Mouse (Mus musculus) right cerebral cortex, adult 18-20 months (tissue): Measurements from ENCODE around the gene Cldn2.

Experiments used
- DNase-seq: peaks from one replicate; pipeline ENCODE4 v3.0.0; 2022; ENCODE audit warnings: mixed read lengths

Gene Cldn2

DNA sequence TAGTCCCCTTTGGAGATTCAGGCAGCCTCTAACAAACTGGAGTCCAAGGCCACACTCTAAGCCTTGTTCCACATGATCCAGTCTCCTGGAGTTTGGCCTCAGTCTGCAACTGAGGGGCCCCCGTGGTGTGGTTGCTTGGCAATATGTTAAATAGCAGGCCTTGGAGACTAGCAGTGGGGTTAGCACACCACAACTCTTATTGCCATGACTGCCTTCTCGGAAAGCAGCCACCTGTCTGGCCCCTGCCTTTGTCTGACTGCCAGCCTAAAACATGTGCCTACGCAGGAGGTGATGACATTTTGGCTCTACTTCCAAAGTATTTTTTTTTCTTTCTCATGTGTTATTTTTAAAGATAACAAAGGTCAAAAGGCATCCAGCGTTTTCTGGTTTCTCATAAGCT, 7.5 kb downstream of the Cldn2 start:
- peak; percentile 2 for DNase-seq

DNA sequence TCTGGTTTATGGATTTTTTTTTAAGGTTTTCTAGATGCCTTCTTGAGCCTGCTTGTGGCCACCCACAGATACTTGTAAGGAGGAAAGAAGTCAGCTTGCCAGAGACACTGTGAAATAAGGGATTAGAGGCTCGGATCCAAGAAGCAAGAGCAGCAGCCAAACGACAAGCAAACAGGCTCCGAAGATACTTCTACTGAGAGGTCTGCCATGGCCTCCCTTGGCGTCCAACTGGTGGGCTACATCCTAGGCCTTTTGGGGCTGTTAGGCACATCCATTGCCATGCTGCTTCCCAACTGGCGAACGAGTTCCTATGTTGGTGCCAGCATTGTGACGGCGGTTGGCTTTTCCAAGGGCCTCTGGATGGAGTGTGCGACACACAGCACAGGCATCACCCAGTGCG, 7.9 kb downstream of the Cldn2 start:
- no peak for DNase-seq

DNA sequence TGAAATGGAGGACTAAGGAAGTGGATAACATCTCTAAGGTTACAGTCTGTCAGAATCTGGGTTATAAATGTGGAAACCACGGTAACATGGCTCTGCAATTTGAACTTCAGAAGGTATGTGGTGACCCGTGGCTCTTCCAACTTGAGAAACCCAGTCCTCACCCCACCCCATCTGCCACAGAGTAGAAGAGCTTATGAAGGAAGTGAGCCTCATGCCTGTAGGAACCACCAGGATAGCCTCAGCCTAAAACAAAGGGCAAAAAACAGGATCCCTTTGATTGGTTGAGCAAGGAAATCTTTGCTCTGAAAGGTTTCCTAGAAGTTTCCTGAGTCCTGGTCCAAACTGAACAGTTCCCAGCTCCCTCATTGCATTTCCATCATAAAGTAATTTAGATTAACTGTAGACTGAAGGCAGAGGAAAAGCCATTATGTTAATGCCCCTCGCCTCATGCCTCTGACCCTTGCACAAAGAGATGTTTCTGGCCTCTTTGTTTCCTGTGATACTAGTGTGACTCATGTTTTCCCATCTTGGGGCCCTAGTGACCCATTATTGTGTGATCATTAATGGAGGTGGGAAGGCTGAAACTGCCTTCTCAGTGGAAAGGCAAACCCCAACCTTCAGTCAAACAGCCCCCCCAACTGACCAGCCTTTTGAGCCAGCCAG, 12.1 kb downstream of the Cldn2 start:
- DNase-seq: no peak

DNA sequence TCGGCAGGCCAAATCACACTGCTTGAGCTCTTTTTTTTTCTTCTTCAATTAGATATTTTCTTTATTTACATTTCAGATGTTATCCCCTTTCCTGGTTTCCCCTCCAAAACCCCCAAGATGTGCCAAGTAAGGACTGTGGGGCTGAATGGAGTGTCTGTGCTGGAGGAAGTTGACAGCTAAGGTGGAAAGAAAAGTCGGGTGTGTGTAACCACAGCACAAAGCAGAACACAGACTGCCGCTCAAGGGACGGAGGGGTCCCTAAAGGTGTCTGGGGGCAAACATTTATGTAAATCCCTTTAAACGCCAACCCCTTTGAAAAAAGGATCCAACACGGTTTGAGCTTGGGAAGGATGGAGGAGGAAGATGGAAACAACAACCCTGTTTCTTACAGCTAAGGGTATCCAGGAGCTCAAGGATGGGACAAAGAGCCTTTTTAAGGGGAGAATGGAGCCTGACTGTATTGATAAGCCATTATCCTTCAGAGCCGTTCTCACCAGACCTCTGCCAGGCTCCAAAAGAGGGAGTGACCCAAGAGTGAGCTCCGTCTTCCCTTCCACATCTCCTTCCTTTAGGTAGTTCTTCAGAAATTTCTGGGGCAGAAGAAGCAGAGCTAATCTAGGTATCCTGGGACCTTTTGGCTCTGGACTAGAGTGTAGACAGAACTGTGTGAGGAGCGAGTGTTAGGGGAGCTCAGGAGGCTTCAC, 12.8 kb downstream of the Cldn2 start:
- no peak for DNase-seq

DNA sequence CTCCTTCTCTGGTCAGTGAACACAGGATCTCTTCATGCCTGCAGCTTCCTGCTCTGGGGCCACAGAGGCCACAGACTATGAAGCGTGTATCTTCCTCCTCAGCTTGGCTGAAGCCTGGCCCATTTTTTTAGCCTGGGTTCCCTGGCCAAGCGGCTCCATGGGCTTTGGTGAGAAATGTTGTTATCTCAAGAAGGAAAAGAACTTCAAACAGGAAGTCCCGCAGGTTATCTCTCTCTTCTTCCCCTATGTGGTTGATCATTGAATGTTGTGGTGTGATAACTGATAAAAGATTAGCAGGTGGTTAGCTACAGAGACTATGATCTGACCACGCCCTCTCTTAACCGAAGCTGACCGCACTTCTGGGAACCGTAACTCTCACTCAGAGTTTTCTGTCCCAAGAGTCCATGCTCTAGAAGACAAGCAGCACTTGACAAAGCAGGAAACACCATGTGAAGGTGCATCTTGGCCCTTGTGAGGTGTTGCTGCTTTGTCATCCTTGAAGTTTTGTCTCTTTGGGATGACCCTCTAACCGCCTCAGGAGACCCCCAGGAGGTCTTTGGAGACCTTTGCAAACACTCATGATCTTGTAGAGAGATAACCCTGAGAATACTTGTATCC, 13.5 kb downstream of the Cldn2 start:
- no peak for DNase-seq

DNA sequence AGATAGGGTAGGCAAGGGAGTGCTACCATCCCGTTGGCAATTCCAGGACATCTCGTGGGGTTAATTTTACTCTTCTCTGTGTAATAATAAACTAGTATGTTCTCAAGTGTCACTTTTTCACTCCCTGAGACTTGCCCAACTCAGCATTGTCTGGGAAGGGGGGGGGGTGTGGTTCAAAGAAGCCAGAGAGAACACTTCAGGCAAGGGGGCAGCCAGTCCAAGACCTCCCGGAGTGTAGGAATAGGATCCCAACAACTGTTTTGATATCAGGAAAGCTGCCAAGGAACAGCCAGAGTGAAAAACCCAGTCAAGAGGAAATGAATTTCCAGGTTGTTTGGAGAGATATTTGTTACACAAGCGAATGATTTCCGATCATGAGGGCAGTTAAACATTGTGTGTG, 14.6 kb downstream of the Cldn2 start:
- DNase-seq: no peak

DNA sequence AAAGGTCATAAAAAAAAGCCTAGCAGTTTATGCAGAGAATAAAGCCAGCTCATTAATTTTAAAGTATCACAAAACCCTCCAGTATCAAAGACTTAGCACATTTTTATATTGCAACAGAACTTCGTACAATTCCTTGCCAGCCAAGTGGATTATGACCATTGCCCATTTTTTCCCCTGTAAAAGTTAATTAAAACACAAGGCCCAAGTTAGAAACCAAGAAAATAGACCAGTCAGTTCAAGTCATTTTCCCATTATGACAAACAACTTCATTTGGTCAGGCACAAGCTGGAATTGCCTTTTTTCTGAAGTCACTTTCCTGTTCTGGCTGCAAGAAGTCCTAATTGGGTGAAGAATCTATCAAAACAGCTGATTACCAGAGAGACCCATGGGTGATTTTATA, 24.8 kb downstream of the Cldn2 start:
- no peak for DNase-seq

DNA sequence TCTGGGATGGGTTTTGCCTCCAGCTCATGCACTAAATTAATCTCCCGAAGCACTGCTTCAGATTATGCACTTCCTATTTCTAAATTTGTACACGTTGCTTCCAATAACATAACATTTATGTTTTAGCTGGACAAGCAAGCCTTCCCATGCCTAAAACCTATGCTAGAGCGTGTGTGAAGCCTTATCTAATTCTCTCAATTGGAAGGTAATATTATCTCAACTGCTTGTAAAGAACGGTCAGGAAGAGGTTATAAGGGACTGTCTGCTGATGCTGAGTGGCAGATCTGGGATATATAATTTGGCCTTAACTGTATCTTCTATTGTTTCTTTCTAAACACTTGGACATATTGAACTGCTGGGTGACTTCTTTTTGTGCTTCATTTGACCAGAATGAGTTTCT, 26.3 kb downstream of the Cldn2 start:
- DNase-seq: no peak

DNA sequence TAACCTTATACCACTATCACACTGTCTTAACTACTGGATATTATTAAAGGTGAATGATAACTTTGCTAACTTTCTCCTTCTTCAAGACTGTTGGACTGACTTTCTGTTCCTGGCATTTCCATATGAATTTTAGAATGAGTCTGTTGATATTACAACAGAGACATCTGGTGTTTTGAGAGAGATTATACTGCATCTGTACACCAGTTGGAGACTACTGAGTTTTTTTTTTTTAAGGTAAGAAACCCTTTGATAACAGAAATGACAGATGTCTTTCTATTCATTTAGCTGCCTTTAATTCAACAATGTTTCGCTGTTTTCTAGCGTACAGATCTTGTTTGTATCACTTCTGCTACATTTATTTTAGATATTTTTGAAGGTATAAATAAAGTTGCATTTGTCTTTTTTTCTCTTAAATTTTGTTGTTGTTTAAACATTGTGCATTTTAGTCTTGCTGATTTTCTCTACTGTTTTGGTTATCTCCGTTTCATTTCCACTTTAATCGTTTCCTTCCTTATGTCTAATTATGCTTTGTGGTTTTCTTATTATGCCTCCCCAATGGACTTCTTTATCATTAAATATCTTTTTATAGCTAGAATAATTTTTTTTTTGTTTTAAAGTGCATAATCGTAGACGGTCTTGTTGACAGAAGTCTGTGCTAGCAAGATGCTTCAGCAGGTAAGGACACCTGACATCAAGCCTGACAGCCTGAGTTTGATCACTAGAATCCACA, 27.9 kb downstream of the Cldn2 start:
- no peak for DNase-seq

DNA sequence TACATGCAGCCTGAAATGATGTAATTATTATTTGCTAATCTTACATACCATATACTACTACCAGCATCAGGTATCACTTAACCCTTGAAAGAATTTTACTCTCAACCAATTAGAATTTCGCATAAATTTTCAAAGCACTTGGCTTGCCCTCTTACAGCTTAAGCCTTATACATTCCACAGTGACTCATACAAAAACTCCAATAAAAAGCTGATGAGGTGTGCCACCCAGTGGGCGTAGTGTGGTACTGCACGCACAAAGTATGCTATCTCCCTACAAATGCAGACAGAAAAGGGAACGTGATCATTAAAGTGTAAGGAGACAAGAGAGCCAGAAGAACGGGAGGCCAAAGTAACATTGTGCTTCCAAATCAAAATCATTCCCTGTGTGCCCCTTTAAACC, 31.8 kb downstream of the Cldn2 start:
- DNase-seq: peak; percentile 7

DNA sequence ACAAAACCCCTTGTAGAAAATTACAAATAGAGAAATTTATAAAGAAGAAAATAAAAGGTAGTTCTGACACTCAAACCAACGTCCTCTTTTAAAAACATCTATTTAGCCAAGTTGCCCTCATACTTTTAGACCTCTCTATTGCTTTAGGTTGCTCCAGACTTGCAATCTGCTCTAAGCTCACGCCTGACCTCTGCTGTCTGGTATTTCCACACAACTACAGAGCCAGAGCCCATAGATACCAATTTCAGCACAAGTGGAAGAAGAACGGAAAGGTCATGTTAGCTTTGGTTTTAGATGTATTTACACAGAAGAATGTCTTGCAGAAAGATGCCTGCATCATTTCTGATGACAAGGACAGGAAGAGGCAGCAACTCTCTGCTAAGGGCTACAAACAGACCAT, 38.4 kb downstream of the Cldn2 start:
- DNase-seq: no peak

DNA sequence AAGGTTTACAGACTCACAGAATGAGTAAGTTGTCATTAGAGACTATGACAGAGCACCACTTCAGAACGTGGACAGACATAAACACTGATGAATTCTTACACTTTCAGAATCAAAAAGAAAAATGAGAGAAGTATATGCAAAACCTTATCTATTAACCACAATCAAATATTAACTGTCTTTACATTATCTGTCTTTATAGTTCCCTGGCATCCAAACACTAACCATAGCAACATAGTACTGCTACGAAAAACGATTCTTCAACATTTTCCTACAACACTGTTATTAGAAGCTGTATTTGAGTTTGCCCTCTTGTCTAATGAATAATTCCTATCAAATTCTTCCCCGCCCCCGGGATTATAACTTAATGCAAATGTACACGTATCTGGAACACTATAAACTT, 40.5 kb downstream of the Cldn2 start:
- no peak for DNase-seq

DNA sequence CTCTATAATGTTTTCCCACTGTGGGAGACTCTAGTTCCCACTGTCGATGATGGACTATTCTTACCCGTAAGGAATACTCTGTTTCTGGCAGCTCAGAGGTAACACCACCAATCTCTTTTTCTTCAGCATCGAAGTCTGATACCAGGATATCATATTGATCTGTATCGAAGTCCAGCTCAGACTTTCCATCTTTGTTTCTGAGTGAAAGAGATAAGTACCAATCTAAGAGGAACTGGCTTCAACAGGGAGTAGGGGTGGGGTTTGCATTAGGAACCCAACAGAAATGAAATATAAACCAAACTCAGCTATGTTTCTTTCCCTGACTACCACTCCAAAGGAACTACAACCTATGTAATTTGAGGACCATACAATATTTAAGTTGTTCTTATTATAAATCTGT, 54.2 kb downstream of the Cldn2 start:
- DNase-seq: no peak

DNA sequence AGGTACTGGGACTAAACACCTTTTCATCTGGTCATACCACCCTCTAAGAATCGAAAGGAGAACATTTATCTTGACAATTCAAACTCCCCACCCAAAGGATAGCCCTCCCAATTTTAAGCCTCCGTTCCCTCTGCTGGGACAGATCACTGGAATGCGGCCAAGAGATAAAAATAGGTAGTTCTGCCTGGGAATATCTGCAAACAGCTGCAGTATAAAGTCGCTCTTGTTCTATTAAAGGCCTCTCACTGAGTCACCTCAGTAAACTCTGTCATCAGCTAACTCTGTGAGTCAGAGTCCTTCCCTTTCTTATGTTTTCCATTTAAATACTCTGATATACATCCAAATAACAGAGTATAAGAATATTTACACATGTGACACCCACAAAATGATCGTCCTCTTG, 58.8 kb downstream of the Cldn2 start:
- DNase-seq: peak; percentile 3
